Mouse (Mus musculus) embryonic fibroblast, embryonic 13.5 days (primary cell): ENCODE results near the gene Bfsp2.

Source experiments
- CTCF ChIP-seq: IDR thresholded peaks from 2 replicates; pipeline ENCODE4 v1.5.1; 2011; ENCODE audit warnings: mild to moderate bottlenecking, control low read depth, low read length, moderate library complexity, borderline replicate concordance; ENCODE audit not compliant: insufficient read depth
- POLR2A ChIP-seq: IDR thresholded peaks from 2 replicates; pipeline ENCODE4 v1.6.1; 2011; ENCODE audit warnings: low read depth, mild to moderate bottlenecking, control low read depth, low read length, moderate library complexity

DNA sequence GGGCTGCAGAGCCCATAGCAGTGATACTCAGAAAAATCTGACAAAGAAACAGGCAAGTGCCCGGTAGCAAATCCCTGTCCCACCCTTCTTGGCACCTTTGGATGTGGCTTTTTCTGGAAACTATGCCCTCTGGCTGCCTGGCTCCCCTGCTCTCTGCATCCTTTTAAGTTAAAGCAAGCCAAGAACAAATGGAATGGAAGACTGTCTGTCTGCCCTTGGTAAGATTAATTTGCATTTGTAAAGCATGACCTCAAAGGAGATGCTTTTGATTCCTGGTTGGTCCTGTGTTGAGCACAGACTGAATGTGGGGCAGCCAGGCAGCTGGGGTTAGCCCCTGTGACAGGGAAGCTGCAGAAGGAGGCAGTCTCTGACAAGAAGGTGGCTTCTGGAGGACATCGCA is 33.7 kb upstream of the Bfsp2 start:
- no peak for TF ChIP-seq CTCF
- no peak for TF ChIP-seq POLR2A
